ENCODE assay signal across 27 mouse cellular contexts in the genomic region with DNA sequence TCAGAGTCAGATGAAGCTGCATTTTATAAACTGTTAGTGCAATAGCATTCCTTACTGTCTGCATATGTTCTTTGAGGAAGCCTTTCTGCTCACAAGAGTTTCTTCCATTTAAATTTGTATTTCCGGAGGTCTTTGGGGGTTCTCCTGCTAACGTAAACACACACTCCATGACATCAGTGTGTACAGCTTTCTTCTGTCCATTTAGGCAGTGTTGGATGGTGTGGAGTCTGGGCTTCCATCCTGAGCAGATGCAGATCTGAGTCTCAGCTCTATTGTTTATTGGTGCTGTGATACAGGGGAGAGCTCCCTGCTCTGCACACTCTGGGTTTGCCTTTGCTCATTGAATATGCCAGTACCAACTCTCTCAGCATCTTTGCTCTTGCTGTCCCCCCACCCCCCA. TPM values are rescaled to one million over a fixed set of nuclear protein-coding genes. Genes with fewer than 3 reads are reported as not detected.
DNase-seq lines count a peak whose midpoint lies in the region; ATAC-seq and TF ChIP-seq lines count a peak whose summit lies in the region.
"Had no signal": no experiment of that assay in that cellular context is flagged by ENCODE, and none has a peak within 500 bp of the region (broad histone marks: within the 10 kb centered on the region; RNA-seq: fewer than 3 reads in every experiment).

No protein-coding gene starts in this region.

- H3K9me3 ChIP-seq in heart, embryonic 16.5 days (replicated peaks; ENCODE audit: control insufficient read depth, low read length), result no peaks in the 10 kb centered on the region
- H3K9me3 ChIP-seq in lung, embryonic 16.5 days (ENCODE audit: control insufficient read depth, low read length), result no peaks in the 10 kb centered on the region
- no peaks in the 10 kb centered on the region for H3K9me3 ChIP-seq in intestine, postnatal 0 days (ENCODE audit: control insufficient read depth)
- H3K9me3 ChIP-seq: G1E; liver, embryonic 15.5 days; midbrain, embryonic 15.5 days; neural tube, embryonic 12.5 days had no signal

- H3K4me1 ChIP-seq in heart, embryonic 16.5 days (ENCODE audit: control insufficient read depth, insufficient read depth, low read length), result peaks cover 8% of the 10 kb centered on the region
- peaks cover 31% of the 10 kb centered on the region for H3K4me1 ChIP-seq in lung, embryonic 16.5 days (replicated peaks; ENCODE audit: control insufficient read depth, insufficient read depth, low read length)
- H3K4me1 ChIP-seq in intestine, postnatal 0 days (replicated peaks; ENCODE audit: control insufficient read depth, insufficient read depth, low read length), result peaks cover 12% of the 10 kb centered on the region; the same call in 1 of the 2 replicates
- H3K4me1 ChIP-seq: liver, embryonic 15.5 days; midbrain, embryonic 15.5 days; neural tube, embryonic 12.5 days had no signal

- H3K4me3 ChIP-seq in heart, embryonic 16.5 days (ENCODE audit: low read length), result no peak overlapping the region
- H3K4me3 ChIP-seq in lung, embryonic 16.5 days (ENCODE audit: low read length), result no peak overlapping the region
- H3K4me3 ChIP-seq in intestine, postnatal 0 days (ENCODE audit: low read depth, low read length), result no peak overlapping the region
- H3K4me3 ChIP-seq: layer of hippocampus, adult 2 months; liver, embryonic 15.5 days; midbrain, embryonic 15.5 days; neural tube, embryonic 12.5 days had no signal

- no peaks in the 10 kb centered on the region for H3K27me3 ChIP-seq in heart, embryonic 16.5 days (ENCODE audit: control insufficient read depth, insufficient read depth, low read length)
- H3K27me3 ChIP-seq in lung, embryonic 16.5 days (ENCODE audit: control insufficient read depth, insufficient read depth, low read depth, low read length), result no peaks in the 10 kb centered on the region
- H3K27me3 ChIP-seq in intestine, postnatal 0 days (replicated peaks; ENCODE audit: control insufficient read depth, insufficient read depth, low read length), result no peaks in the 10 kb centered on the region
- H3K27me3 ChIP-seq: CH12.LX; liver, embryonic 15.5 days; midbrain, embryonic 15.5 days; neural tube, embryonic 12.5 days; Patski had no signal

- no peak for TF ChIP-seq CTCF in intestine, postnatal 0 days (IDR thresholded peaks at IDR 0.05; ENCODE audit: low read depth)

- ATAC-seq in heart, embryonic 16.5 days (replicated peaks; ENCODE audit: extremely low read depth, insufficient read depth, low FRiP score), result no peak
- ATAC-seq in lung, embryonic 16.5 days (ENCODE audit: low read depth), result peak; percentile 88
- no peak for ATAC-seq in intestine, postnatal 0 days
- ATAC-seq: hindbrain, embryonic 16.5 days; midbrain, embryonic 15.5 days; Patski had no signal

- H3K36me3 ChIP-seq in heart, embryonic 16.5 days (ENCODE audit: control insufficient read depth, insufficient read depth), result no peaks in the 10 kb centered on the region
- H3K36me3 ChIP-seq in lung, embryonic 16.5 days (ENCODE audit: control insufficient read depth, insufficient read depth, low read length), result no peaks in the 10 kb centered on the region
- no peaks in the 10 kb centered on the region for H3K36me3 ChIP-seq in intestine, postnatal 0 days (ENCODE audit: control insufficient read depth, insufficient read depth)
- H3K36me3 ChIP-seq: G1E; liver, embryonic 15.5 days; midbrain, embryonic 15.5 days; neural tube, embryonic 12.5 days had no signal

- H3K27ac ChIP-seq in heart, embryonic 16.5 days (ENCODE audit: low read length), result peak overlapping the region; percentile 9; the same call in 1 of the 2 replicates
- peak overlapping the region; percentile 91 for H3K27ac ChIP-seq in lung, embryonic 16.5 days (ENCODE audit: low read length)
- peak overlapping the region; percentile 28; the same call in 1 of the 2 replicates for H3K27ac ChIP-seq in intestine, postnatal 0 days (ENCODE audit: low read depth, low read length)
- H3K27ac ChIP-seq: layer of hippocampus, adult 2 months; liver, embryonic 15.5 days; macrophage; midbrain, embryonic 15.5 days; neural tube, embryonic 12.5 days had no signal

- no peak for DNase-seq in heart, postnatal 4 days
- no peak for DNase-seq in lung, postnatal 36 days
- DNase-seq in left cerebral cortex, postnatal 36 days (ENCODE audit: low spot score in 2 of 2), result no peak
- DNase-seq in cerebellum, postnatal 25 days, result no peak
- DNase-seq: adrenal gland, postnatal 36 days; B cell, adult 2 months; cerebellum, adult 11 months; cerebellum, postnatal 10 days; liver; retina, postnatal 1 day; right cerebral cortex, postnatal 25 days; spleen, adult 18-20 months; thymus, adult 18-20 months; thymus, postnatal 36 days had no signal

- 56% methylated on average over 2 of the region's 2 CpGs for WGBS in heart, embryonic 16.5 days
- 22% methylated on average over 2 of the region's 2 CpGs for whole genome bisulfite sequencing in lung, embryonic 16.5 days
- 58% methylated on average over 2 of the region's 2 CpGs for WGBS in intestine, postnatal 0 days

- H3K9ac ChIP-seq in heart, embryonic 16.5 days (ENCODE audit: low read length), result no peak overlapping the region
- H3K9ac ChIP-seq in lung, embryonic 16.5 days (ENCODE audit: low read length), result 0 out of 2 replicates have a peak overlapping the region, but pooled peaks have one; percentile 30
- H3K9ac ChIP-seq in intestine, postnatal 0 days (ENCODE audit: low read depth, low read length), result no peak overlapping the region
- H3K9ac ChIP-seq: liver, embryonic 15.5 days; midbrain, embryonic 15.5 days; neural tube, embryonic 12.5 days had no signal

- no peak overlapping the region for H3K4me2 ChIP-seq in heart, embryonic 16.5 days (ENCODE audit: low read depth, low read length)
- no peak overlapping the region for H3K4me2 ChIP-seq in lung, embryonic 16.5 days (ENCODE audit: low read depth, low read length)
- H3K4me2 ChIP-seq in intestine, postnatal 0 days (replicated peaks; ENCODE audit: low read depth), result no peak overlapping the region
- H3K4me2 ChIP-seq: heart, embryonic 11.5 days; liver, embryonic 15.5 days; midbrain, embryonic 15.5 days; neural tube, embryonic 12.5 days had no signal

- intact Hi-C loops in left cerebral cortex, postnatal 36 days (cut with DNase I), result no loop called here

RNA-seq across cellular contexts. Expression of a gene that starts 9.8 kb away (rescaled TPM):
- polyA plus RNA-seq in heart, embryonic 16.5 days (2015; fragmentation: Nextera tagmentation; extraction: Ambion mirVana), result 13.1 and 14.4 TPM in 2 replicates
- 10 to 100 TPM; 20.4 to 20.5 TPM for total RNA-seq in heart, postnatal 4 days (2021)
- polyA plus RNA-seq in lung, embryonic 16.5 days (2015; fragmentation: Nextera tagmentation; extraction: Ambion mirVana), result 22.4 and 23.4 TPM in 2 replicates
- polyA plus RNA-seq in intestine, postnatal 0 days (2015; fragmentation: Nextera tagmentation; extraction: Ambion mirVana), result 10.8 and 11.1 TPM in 2 replicates
- total RNA-seq in left cerebral cortex, postnatal 36 days (2021), result 10 to 100 TPM; 21.9 to 23.4 TPM

RNA-seq across cellular contexts. Expression of a gene that starts 57.8 kb away (rescaled TPM):
- polyA plus RNA-seq in heart, embryonic 16.5 days (2015; fragmentation: Nextera tagmentation; extraction: Ambion mirVana), result 11.5 and 12.5 TPM in 2 replicates
- total RNA-seq in heart, postnatal 4 days (2021), result 10 to 100 TPM; 20.4 to 24.5 TPM
- 19.9 and 21.7 TPM in 2 replicates for polyA plus RNA-seq in lung, embryonic 16.5 days (2015; fragmentation: Nextera tagmentation; extraction: Ambion mirVana)
- polyA plus RNA-seq in intestine, postnatal 0 days (2015; fragmentation: Nextera tagmentation; extraction: Ambion mirVana), result 9.7 and 10.6 TPM in 2 replicates
- 10 to 100 TPM; 50.7 to 55.3 TPM for total RNA-seq in left cerebral cortex, postnatal 36 days (2021)

Comparison
In these comparisons a context has a peak if more than half of its experiments do, and no peak if none do; other contexts are left out.
1. H3K27ac ChIP-seq: peak in every context shown above with its lines; median percentile 91 in lung, embryonic 16.5 days; 28 in intestine, postnatal 0 days; 9 in heart, embryonic 16.5 days.